Mouse (Mus musculus) brain, embryonic 14.5 days (tissue): ENCODE results near the gene Gm8871. TPM values are rescaled to one million over a fixed set of nuclear protein-coding genes. Genes with fewer than 3 reads are reported as not detected.
"Not testable (repeated sequence)": the region's sequence is repeated elsewhere in the genome, so short reads cannot be mapped to it uniquely, and the experiment has no call there.

ENCODE experiments used
- DNase-seq: peaks from one replicate; pipeline ENCODE4 v3.0.0-alpha.2; 2011; ENCODE audit warnings: low read depth
- polyA plus RNA-seq: library from polyadenylated mRNA; depleted of rRNA; stranded (reverse); fragments of >200 nt; gene quantifications from 2 replicates; pipeline ENCODE4 v1.2.3, GENCODE M21; 2012; rRNA removed

Gene Gm8871
- not detected in 2 replicates for polyA plus RNA-seq

- DNase-seq = not testable (repeated sequence)
These were observed at the start of gene Gm8871, which contains the start of gene Gm8857 for GRCm38 (mm10) chr5:10947505-10947904. Gene Gm8871, plus strand, starts transcription at chr5:10947805. Gene Gm8857, plus strand, starts transcription at chr5:10947807.

GRCm38 (mm10) chr5:10953512-10953911 is 5.9 kb downstream of the Gm8871 start:
- DNase-seq = not testable (repeated sequence)

- not testable (repeated sequence) for DNase-seq
These were observed 10.5 kb downstream of the Gm8871 start for GRCm38 (mm10) chr5:10958057-10958456.

Other genes with a start within 250 kb of the Gm8871 start
- not detected in 2 replicates for gene Gm8857, start within 50 bp of the Gm8871 start, polyA plus RNA-seq
- not detected in 2 replicates for gene Gm8879, start 179.8 kb downstream of the Gm8871 start, polyA plus RNA-seq
- not detected in 2 replicates for gene Gm5861, start 235.3 kb downstream of the Gm8871 start, polyA plus RNA-seq